Mouse (Mus musculus): ENCODE measurements around the gene Camsap3.

- no peak for TF ChIP-seq CTCF (IDR thresholded peaks at IDR 0.05; ENCODE audit: low read depth, low read length)
- TF ChIP-seq POLR2AphosphoS5 (IDR thresholded peaks at IDR 0.05; ENCODE audit: insufficient replicate concordance, low read depth, low read length) = no peak
- no peak for TF ChIP-seq GATA2 (IDR thresholded peaks at IDR 0.05; ENCODE audit: borderline replicate concordance, low read depth, low read length)
- no peak for TF ChIP-seq TAL1 (conservative IDR thresholded peaks at IDR 0.05; ENCODE audit: low read depth, low read length)
These were observed 69.8 kb downstream of the Camsap3 start for GRCm38 (mm10) chr8:3656725-3657381.
